Mouse (Mus musculus): ENCODE results near the gene Six5.
A peak's percentile ranks its signal among the peaks of the same experiment; 100 is the strongest.
"Not testable (repeated sequence)": the region's sequence is repeated elsewhere in the genome, so short reads cannot be mapped to it uniquely, and the experiment has no call there.

Gene Six5

DNA sequence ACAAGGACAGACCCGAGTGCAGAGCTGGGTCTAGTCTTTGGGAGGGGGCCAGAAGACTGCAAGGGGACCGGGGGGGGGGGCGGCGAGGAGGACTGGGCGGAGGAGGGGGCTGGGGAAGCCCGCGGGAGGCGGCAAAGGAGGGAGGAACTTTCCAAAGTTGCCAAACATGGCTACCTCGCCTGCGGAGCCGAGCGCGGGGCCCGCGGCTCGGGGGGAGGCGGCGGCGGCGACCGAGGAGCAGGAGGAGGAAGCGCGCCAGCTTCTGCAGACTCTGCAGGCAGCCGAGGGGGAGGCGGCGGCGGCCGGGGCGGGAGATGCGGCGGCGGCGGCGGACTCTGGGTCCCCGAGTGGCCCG is at the start of gene Six5:
Gene Six5, plus strand, starts transcription at position 124 of the 355 bp plus-strand sequence.
- no peak for DNase-seq (ENCODE audit: low read depth, low spot score)

DNA sequence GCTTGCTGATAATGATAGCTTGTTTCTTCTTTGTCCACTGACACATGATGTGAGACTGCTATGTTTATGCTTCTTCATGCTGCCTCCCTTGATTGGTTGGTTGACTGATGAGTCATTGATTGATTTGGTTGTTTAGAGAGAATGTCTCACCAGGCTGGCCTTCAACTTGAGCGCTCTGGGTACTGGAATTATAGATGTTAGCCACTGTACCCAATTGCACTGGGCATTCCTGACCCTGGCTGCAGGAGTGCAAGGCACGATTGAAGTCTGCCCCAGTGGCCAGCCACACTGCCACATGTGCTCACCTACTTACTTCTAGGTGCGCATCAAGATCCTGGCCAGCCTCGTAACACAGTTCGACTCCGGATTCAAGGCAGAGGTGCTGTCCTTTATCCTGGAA is 49.8 kb upstream of the Six5 start:
- no peak for DNase-seq (ENCODE audit: low read depth, low spot score)

DNA sequence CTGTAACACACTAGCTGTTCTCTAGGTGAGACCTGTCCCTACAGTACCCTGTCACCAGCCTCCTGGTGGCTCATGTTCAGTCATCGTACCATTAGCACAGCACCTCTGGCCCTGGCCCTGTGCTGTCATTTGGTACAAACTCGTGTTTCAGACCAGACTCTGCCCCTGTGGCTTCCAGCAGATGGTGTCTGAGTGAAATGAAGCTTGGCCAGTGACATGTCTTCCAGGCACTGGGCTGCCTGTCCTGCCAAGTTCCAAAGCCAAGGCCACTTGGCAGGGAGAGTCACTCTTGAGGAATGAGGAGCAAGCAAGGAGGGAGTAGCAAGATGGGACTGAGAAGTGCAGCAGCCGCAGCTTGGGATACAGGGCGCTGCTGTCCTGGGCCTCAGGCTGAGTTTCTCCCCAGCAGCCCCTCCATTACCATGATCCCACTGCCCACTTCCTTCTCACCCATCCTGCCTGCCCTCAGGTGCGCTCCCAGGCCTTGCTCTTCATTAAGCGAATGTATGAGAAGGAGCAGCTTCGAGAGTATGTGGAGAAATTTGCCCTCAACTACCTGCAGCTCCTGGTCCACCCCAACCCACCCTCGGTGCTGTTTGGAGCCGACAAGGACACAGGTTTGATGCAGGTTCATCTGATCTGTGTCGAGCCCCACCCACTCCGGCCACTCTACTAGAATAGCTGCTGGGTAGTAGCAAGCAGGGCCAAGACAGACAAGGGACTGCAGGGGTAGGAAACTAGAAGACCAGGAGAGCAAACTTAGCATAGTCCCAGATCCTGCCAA is 47.9 kb upstream of the Six5 start:
- DNase-seq (ENCODE audit: low read depth, low spot score), result no peak

DNA sequence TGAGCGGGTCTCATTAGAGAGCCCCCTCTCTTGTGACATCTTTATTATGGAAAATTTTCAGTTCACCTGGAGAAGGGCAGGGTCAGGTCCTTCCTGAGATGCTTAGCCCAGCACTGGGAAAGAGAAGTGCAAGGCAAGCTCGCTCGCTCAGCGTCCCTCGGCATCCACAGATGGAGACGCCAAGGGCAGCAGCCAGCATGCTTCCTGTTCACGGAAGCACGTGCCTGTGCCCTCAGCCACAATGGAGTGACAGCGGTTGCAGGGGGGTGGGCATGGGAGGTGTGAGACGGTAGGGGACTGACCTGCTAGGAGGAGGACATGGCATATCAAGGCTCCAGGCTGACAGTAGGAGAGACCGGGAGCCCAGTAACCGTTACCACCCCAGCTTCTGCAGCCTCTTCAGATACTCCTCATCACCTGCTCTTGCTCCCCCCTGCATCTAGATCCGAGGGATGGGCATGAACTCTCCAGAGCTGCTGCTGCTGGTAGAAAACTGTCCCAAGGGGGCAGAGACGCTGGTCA is 46.3 kb upstream of the Six5 start:
- no peak for DNase-seq (ENCODE audit: low read depth, low spot score)

DNA sequence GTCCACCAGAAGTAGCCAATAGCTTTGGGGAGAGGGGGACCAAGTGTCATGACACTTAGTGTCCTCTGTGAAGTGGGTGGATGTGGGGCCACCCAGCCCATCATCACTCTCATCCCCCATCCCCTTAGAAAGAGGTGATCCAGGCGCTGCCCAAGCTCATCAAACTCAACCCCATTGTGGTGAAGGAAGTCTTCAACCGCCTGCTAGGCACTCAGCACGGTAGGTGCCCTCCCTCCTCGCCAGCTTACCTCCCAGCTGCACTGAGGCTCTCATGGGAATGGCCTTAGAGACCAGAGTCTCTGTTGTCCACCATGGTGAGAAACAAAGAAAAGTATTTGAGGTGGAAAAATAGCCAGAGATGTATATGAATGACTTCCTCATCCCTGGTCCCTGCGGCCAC is 45.1 kb upstream of the Six5 start:
- DNase-seq (ENCODE audit: low read depth, low spot score), result no peak

DNA sequence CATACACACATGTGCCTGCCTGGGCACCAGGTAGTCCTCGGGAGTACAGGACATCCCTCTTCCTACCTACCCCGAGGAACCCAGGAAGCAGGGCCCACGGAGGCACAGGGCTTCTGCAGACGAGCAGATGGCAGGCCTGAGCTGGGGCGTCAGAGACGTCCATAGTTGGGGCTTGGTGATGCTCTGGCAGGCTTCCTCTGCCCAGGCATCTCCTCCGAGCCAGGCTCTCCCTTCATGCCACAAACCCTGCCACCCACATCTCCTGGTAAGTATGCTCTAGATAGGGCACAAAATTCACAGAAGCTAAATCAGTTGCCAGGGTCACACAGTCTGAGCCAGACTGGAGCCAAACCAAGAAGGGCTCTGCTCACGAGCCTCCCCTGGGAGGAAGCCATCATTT is 44.2 kb upstream of the Six5 start:
- DNase-seq (ENCODE audit: low read depth, low spot score), result no peak

DNA sequence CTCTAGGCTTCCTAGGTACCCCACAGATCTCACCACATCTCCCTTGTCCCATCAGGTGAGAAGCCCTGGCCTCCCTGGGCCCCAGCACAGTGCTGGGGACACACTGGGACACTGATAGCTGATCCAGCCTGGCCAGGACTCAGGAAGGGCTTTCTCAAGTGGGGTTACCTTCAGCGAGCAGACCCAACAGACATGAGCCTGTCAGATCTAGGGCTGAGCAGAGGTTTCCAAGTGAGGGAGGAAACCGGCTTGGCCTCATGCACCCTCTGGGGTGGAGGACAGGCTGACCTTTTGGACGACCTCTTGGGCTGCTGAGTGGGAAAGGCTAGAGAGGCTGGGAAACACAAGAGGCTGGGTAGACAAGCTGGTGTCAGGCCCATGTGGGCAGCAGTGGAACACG is 43.2 kb upstream of the Six5 start:
- no peak for DNase-seq (ENCODE audit: low read depth, low spot score)

DNA sequence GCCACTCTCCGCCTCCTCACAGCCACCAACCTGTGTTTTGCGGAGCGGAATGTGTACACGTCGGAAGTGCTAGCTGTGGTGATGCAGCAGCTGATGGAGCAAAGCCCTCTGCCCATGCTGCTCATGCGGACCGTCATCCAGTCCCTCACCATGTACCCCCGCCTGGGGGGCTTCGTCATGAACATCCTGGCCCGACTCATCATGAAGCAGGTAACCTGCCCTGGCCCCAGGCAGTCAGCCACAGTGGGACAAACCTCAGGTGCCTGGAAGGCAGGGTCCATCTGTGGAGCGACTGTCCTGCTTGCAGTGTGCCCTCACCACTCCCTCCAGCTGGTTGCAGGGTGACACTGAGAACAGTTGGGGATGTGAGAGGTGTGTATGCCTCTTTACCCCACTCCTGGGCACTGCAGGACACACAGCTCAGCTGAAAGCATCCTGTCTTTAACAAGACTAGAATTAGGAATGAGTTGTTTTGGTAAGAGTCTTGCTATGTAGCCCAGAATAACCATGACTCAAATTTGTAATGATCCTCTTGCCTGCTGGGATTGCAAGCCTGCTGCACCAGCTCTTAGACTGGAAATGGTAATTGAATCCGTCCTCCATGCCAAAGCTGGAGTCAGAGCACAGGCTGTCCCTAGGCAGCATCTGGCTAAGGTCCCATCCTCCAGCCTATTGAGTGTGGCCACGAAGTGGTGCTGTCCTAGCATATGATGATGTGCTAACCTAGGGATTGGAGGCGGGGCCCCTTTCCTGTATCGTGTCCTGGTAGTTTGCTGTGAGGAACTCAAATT is 41.9 kb upstream of the Six5 start:
- DNase-seq (ENCODE audit: low read depth, low spot score), result no peak

DNA sequence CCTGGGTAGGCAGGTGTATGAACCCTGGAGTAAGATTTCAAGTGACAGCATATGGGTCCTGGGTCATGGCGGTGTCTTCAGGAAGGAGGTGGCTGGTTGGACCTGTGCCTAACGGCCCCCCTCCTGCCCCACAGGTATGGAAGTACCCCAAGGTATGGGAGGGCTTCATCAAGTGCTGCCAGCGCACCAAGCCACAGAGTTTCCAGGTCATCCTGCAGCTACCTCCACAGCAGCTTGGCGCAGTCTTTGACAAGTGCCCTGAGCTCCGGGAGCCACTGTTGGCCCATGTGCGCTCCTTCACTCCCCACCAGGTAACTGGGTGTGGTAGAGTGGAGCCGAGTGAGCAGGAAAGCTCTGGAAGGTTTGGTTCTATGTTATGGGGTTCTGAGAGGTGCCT is 41.3 kb upstream of the Six5 start:
- DNase-seq (ENCODE audit: low read depth, low spot score), result no peak

DNA sequence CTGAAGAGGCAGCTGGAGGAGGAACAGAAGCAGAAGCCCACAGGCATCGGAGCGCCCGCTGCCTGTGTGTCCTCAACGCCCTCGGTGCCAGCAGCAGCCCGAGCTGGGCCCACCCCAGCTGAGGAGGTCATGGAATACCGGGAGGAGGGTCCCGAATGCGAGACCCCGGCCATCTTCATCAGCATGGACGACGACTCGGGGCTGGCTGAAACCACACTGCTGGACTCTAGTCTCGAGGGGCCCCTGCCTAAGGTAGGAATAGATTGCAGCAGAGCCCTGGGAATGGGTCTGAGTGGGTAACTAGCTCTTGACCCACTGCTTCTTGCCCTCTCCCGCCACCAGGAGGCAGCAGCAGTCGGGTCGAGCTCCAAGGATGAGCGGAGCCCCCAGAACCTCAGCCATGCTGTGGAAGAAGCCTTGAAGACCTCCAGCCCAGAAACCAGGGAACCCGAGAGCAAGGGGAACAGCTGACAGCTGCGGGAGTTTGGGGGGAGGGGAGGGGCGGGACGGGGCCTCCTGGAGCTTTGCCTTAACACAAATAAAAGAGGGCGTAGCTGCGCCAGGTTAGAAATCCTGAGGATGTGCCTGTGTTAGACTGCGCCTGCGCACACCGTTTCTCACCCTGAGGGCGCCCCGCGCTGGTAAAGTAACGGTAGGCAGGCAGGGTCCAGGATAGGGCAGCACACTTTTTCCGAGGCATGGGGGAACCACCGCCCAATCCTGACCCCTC is 40.2 kb upstream of the Six5 start, which contains the start of gene Rsph6a:
Gene Rsph6a, plus strand, starts transcription at position 644 of the 730 bp plus-strand sequence.
- peak; percentile 88 for DNase-seq (ENCODE audit: low read depth, low spot score)

DNA sequence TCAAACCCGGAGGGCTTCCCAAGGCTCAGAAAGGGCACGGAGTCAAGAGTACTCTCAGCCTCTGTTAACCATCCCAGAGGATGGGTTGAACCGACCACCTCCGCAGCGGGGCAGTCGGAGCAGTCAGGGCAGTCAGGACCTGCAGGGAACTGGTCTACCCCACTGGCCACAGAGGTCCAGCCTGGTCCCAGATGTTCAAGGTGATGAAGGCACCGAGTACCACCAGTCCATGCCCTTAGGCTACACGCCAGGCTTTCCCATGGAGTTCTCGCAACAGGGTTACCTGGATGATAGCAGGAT is 39.7 kb upstream of the Six5 start:
- DNase-seq (ENCODE audit: low read depth, low spot score), result no peak

DNA sequence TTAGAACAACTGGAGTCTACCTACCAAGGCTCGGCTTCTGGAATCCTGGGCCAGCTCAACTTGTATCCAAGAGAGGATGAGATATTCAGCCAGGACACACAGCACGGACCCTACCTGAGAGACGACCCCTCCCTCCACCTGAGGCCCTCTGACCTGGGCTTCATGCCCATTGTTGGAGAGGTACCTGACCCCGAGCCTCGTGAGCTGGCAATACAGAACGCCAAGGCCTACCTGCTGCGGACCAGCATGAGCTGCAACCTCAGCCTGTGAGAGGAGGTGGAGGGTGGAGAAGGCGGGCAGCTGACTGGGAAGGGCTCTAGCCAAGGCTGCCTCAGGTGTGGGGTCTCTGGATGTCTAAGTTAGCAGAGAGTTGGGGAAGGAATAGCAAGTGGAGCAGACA is 39.3 kb upstream of the Six5 start:
- no peak for DNase-seq (ENCODE audit: low read depth, low spot score)

DNA sequence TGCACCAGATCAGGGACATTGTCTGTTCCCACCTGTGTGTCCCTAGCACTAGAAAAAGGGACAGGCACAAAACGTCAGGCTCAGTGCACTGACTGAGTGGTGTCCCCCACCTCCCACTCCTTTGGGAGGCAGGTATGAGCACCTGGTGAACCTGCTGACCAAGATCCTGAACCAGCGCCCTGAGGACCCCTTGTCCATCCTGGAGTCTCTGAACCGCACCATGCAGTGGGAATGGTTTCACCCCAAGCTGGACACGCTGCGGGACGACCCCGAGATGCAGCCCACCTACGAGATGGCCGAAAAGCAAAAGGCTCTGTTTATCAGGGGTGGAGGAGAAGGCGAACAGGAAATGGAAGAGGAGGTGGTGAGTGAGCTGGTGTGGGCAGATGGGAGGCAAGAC is 37.0 kb upstream of the Six5 start:
- no peak for DNase-seq (ENCODE audit: low read depth, low spot score)

DNA sequence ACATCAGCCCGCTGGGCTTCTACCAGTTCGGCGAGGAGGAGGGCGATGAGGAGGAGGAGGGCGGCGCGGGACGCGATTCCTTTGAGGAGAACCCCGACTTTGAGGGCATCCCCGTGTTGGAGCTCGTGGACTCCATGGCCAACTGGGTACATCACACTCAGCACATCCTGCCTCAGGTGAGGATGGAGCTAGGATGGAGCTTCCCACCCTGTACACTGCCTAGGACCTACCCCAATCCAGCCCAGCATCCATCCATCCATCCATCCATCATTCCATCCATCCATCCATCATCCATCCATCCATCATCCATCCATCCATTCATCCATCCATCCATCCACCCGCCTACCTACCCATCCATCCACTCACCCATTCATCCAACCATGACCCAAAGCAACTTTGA is 28.5 kb upstream of the Six5 start:
- DNase-seq (ENCODE audit: low read depth, low spot score), result no peak

DNA sequence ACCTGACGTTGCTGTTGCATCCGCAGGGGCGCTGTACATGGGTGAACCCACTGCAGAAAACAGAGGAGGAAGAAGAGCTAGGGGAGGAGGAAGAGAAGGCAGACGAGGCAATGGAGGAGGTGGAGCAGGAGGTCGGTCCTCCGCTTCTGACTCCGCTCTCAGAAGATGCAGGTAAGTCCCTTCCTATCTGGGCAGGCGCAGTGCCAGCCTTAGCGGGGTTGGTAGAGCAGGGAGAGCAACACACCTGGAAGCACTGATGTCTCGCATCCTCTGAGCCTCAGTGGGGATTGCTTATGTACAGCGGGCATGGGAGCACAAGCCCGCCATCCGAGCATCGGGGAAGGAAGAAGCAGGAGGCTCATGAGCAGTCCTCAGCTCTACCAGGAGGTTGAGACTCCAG is 27.3 kb upstream of the Six5 start:
- DNase-seq (ENCODE audit: low read depth, low spot score), result no peak

DNA sequence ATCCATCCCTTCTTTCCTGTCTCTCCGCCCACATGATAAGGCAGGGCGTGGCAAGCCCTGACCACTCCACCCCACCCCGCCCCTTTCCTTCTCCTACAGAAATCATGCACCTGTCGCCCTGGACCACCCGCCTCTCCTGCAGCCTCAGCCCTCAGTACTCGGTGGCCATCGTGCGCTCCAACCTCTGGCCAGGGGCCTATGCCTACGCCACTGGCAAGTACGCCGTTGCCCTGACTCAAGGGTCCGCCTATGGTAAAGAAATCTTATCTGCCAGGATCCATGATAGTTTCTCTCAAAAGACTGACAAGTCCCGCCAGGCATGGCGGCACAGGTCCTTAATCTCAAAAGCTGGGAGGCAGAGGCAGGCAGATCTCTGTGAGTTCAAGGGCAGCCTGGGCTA is 26.5 kb upstream of the Six5 start:
- DNase-seq (ENCODE audit: low read depth, low spot score), result no peak

DNA sequence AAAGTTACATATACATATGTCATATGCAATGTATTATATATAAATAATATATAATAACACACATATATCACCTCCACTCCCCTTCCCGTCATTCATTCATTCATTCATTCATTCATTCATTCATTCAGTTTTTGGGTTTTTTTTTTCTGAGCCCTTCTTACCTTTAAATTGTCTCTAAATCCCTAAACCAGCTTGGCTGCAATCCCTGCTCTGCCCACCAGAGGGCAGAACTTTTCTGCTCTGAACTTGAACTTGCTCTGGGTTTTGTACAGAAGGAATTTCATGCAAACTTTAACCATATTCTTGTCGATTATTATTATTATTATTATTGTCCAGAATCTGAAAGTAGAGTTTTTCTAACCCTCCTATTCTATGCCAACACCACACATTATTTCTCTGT is 25.7 kb upstream of the Six5 start:
- DNase-seq (ENCODE audit: low read depth, low spot score), result peak; percentile 83

DNA sequence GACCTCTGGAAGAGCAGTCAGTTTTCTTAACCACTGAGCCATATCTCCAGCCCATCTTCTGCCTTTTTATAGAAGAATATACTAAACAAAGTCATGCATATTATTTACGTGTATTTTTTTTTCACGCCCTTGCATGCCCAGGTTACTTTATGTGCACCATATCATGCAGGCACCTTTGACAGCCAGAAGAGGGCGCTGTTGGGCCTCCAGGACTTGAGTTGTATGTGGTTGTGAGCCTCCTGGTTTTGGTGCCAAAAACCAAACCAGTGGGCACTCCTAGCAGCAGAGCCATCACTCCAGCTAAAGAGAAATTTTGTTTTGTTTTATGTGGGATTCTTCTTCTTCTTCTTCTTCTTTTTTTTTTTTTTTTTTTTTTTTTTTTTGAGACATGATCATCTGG is 24.9 kb upstream of the Six5 start:
- peak; percentile 66 for DNase-seq (ENCODE audit: low read depth, low spot score)

DNA sequence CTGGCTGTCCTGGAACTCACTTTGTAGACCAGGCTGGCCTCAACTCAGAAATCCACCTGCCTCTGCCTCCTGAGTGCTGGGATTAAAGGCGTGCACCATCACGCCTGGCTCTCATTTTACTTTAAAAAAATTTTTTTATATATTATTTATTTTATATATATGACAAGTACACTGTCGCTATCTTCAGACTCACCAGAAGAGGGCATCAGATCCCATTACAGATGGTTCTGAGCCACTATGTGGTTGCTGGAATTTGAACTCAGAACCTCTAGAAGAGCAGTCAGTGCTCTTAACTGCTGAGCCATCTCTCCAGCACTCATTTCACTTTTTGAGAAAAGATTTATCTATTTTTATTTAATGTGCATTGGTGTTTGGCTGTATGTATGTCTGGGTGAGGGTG is 23.4 kb upstream of the Six5 start:
- DNase-seq (ENCODE audit: low read depth, low spot score), result not testable (repeated sequence)

DNA sequence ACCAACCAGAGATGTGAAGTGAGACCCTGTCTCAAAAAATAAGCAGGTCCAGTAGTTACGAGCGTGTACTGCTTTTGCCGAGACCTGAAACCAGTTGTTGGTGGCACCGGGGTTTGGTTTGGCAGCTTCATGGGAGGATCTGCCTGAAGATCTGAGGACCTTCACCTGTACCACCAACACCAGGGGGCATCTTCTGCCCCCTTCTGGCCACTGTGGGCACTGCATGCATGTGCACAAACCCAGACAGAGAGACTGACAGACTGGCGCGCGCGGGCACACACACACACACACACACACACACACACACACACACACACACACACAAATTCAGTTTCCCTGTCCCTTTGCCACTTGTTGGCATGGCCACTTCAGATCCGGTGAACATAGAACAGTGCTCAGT is 20.9 kb upstream of the Six5 start:
- peak; percentile 85 for DNase-seq (ENCODE audit: low read depth, low spot score)

DNA sequence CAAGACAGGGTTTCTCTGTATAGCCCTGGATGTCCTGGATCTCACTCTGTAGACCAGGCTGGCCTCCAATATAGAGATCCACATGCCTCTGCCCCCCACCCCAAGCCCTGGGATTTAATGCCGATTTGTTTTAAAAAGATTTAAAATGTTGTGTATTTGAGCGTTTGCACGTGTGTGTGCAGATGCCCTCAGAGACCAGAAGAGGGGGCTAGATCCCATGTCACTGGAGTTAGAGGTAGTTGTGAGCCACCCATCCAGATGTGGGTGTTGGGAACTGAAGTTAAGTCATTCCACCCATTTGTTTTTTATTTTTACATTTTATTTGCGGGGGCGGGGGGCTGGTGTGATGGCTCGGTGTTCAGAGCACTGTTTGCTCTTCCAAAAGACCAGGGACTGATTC is 19.9 kb upstream of the Six5 start:
- peak; percentile 67 for DNase-seq (ENCODE audit: low read depth, low spot score)

DNA sequence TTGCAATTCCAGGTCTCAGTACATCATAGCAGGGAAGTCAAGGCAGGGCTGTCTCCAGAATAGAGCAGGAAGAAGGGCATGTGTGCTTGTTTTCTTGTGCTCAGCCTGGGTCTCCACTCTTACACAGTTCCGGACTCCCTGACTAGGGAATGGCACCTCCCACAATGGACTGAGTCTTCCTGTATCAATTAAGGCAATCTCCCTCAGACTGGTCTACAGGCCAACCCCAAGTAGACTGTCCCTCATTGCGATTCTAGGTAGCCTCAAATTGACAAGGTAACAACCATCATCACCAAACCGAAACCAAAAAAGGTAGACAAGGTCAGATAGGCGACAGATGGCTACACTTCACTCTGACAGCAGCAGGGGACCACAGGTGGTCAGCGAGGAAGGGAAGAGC is 19.2 kb upstream of the Six5 start:
- no peak for DNase-seq (ENCODE audit: low read depth, low spot score)

Measured in R1 (cell line).